Mouse (Mus musculus) gastrocnemius, postnatal 36 days (tissue): Measurements from ENCODE around the gene Nsa2. TPM values are rescaled to one million over a fixed set of nuclear protein-coding genes. Genes with fewer than 3 reads are reported as not detected.
A peak's percentile ranks its signal among the peaks of the same experiment; 100 is the strongest.
"Not testable (repeated sequence)": the region's sequence is repeated elsewhere in the genome, so short reads cannot be mapped to it uniquely, and the experiment has no call there.

Experiments used
- DNase-seq, 2 experiments: peaks; one replicate each; pipeline ENCODE4 v3.0.0; 2022
- intact Hi-C: fragments of 180-260 bp; cut with DNase I; formaldehyde crosslinking; loops from one replicate; pipeline ENCODE4 v1.15.1; 2025
- long read RNA-seq, 2 experiments: library from polyadenylated mRNA; stranded (forward); transcript quantifications; one replicate each; pipeline ENCODE4 v2.0.0; 2021
- total RNA-seq, 2 experiments: library from RNA; stranded (reverse); gene quantifications; 2 replicates each; pipeline ENCODE4 v1.2.3; 2021

Nsa2 gene
- 10 to 100 TPM; 42.4 to 49.4 TPM for total RNA-seq
- long read RNA-seq, experiment 1, transcript Nsa2-201 (6 exons, 2,700 nt) = major isoform, 15 of 33 reads
- long read RNA-seq, experiment 1, partial matches to known transcripts = 5 of 33 reads
- long read RNA-seq, experiment 1, other reads (novel, unspliced or antisense) = 13 of 33 reads
- long read RNA-seq, experiment 2, transcript Nsa2-201 (6 exons, 2,700 nt) = major isoform, 23 of 43 reads
- long read RNA-seq, experiment 2, partial matches to known transcripts = 5 of 43 reads
- long read RNA-seq, experiment 2, other reads (novel, unspliced or antisense) = 15 of 43 reads

GRCm38 (mm10) chr13:97137466-97138400 lies at the start of gene Nsa2, which contains the start of gene Gfm2:
Gene Nsa2 (minus strand): TSS chr13:97137937.
Gene Gfm2 (plus strand): TSS chr13:97137937.
- intact Hi-C loops = no loop called here
- peak; percentile 77 to 88 for DNase-seq

- intact Hi-C loops = no loop called here
- DNase-seq = no peak
These were observed 48.6 kb upstream of the Nsa2 start for GRCm38 (mm10) chr13:97186346-97186745.

GRCm38 (mm10) chr13:97184656-97185055 lies 46.9 kb upstream of the Nsa2 start:
- DNase-seq = no peak
- intact Hi-C loops = no loop called here

GRCm38 (mm10) chr13:97184168-97184567 lies 46.4 kb upstream of the Nsa2 start:
- intact Hi-C loops = no loop called here
- DNase-seq = no peak

GRCm38 (mm10) chr13:97182821-97183220 lies 45.1 kb upstream of the Nsa2 start:
- intact Hi-C loops = no loop called here

GRCm38 (mm10) chr13:97180113-97180828 lies 42.5 kb upstream of the Nsa2 start:
- DNase-seq = no peak
- intact Hi-C loops = no loop called here

More at GRCm38 (mm10) chr13:97182821-97183220, 45.1 kb upstream of the Nsa2 start:
- DNase-seq = no peak

- DNase-seq = no peak
- intact Hi-C loops = no loop called here
These were observed 41.2 kb upstream of the Nsa2 start for GRCm38 (mm10) chr13:97178943-97179342.

- no peak for DNase-seq
- intact Hi-C loops = no loop called here
These were observed 39.0 kb upstream of the Nsa2 start for GRCm38 (mm10) chr13:97176731-97177130.

- intact Hi-C loops = no loop called here
- no peak for DNase-seq
These were observed 38.0 kb upstream of the Nsa2 start for GRCm38 (mm10) chr13:97175520-97176264.

- no peak for DNase-seq
- intact Hi-C loops = no loop called here
These were observed 8.1 kb upstream of the Nsa2 start for GRCm38 (mm10) chr13:97145834-97146233.

- intact Hi-C loops = no loop called here
- no peak for DNase-seq
These were observed 4.6 kb upstream of the Nsa2 start for GRCm38 (mm10) chr13:97142321-97142720.

- DNase-seq, intact Hi-C loops: not testable (repeated sequence)
These were observed 731 bp upstream of the Nsa2 start for GRCm38 (mm10) chr13:97138404-97138931.

GRCm38 (mm10) chr13:97130413-97130812 lies 7.3 kb downstream of the Nsa2 start:
- intact Hi-C loops, DNase-seq: not testable (repeated sequence)

GRCm38 (mm10) chr13:97129654-97130053 lies 8.1 kb downstream of the Nsa2 start:
- intact Hi-C loops, DNase-seq: not testable (repeated sequence)

- intact Hi-C loops = no loop called here
- no peak for DNase-seq
These were observed 16.4 kb downstream of the Nsa2 start for GRCm38 (mm10) chr13:97121341-97121740.

- intact Hi-C loops = no loop called here
- DNase-seq = no peak
These were observed 28.7 kb downstream of the Nsa2 start for GRCm38 (mm10) chr13:97109046-97109445.

- DNase-seq, intact Hi-C loops: not testable (repeated sequence)
These were observed 30.0 kb downstream of the Nsa2 start for GRCm38 (mm10) chr13:97107721-97108120.

- intact Hi-C loops = no loop called here
- DNase-seq = no peak
These were observed 32.7 kb downstream of the Nsa2 start for GRCm38 (mm10) chr13:97104996-97105395.

- intact Hi-C loops = no loop called here
- no peak for DNase-seq
These were observed 38.4 kb downstream of the Nsa2 start, which contains the start of gene Gm6169 for GRCm38 (mm10) chr13:97099187-97099852. Gene Gm6169 (minus strand): TSS chr13:97099237.
